Mouse (Mus musculus) limb, embryonic 12.5 days (tissue): Measurements from ENCODE around the gene Pmpcb. TPM values are rescaled to one million over a fixed set of nuclear protein-coding genes. Genes with fewer than 3 reads are reported as not detected.

Source experiments
- ATAC-seq: fragments of 200-750 bp; cut with Nextera tagmentation; 2 replicates; pipeline ENCODE4 v1.8.0; 2017; ENCODE audit warnings: low read depth, moderate TSS enrichment; ENCODE audit not compliant: insufficient number of reproducible peaks, insufficient read depth, low FRiP score, low TSS enrichment
- H3K27ac ChIP-seq: fragments of 300-500 bp; sonication (generic); 2 replicates; pipeline ENCODE4 v1.5.1; 2016; ENCODE audit warnings: mild to moderate bottlenecking, moderate library complexity
- H3K27me3 ChIP-seq: fragments of 300-500 bp; sonication (generic); 2 replicates; pipeline ENCODE4 v1.6.1; 2016; ENCODE audit warnings: mild to moderate bottlenecking, moderate library complexity
- H3K36me3 ChIP-seq: fragments of 300-500 bp; sonication (generic); 2 replicates; pipeline ENCODE4 v1.6.1; 2016; ENCODE audit warnings: mild to moderate bottlenecking, moderate library complexity
- H3K4me1 ChIP-seq: fragments of 300-500 bp; sonication (generic); replicated peaks from 2 replicates; pipeline ENCODE4 v1.6.1; 2016
- H3K4me2 ChIP-seq: fragments of 300-500 bp; sonication (generic); 2 replicates; pipeline ENCODE4 v1.6.1; 2016; ENCODE audit warnings: mild to moderate bottlenecking, moderate library complexity
- H3K4me3 ChIP-seq: fragments of 300-500 bp; sonication (generic); replicated peaks from 2 replicates; pipeline ENCODE4 v1.5.1; 2016; ENCODE audit warnings: mild to moderate bottlenecking
- H3K9ac ChIP-seq: fragments of 300-500 bp; sonication (generic); replicated peaks from 2 replicates; pipeline ENCODE4 v1.6.1; 2016; ENCODE audit warnings: mild to moderate bottlenecking, moderate library complexity
- H3K9me3 ChIP-seq: fragments of 300-500 bp; sonication (generic); 2 replicates; pipeline ENCODE4 v1.6.1; 2016; ENCODE audit warnings: mild to moderate bottlenecking, moderate library complexity
- WGBS: fragments of 180-500 bp; shearing (Covaris S2); methylation state at CpG from one replicate; pipeline ENCODE4 v1.1.7; 2016; 5-methylcytosine and 5-hydroxymethylcytosine counted together
- polyA plus RNA-seq: library from polyadenylated mRNA; unstranded; fragments of >200 nt; fragmentation: Nextera tagmentation; extraction: Ambion mirVana; gene quantifications from 2 replicates; pipeline ENCODE4 v1.2.1, GENCODE M21; 2016

Gene Pmpcb
- polyA plus RNA-seq, 1 experiment from 2014 or later = 91.8 TPM

- H3K4me1 ChIP-seq = no peaks in the 10 kb centered on the region
- H3K4me3 ChIP-seq = no peak overlapping the region
- 92% methylated on average over 6 of the region's 6 CpGs for WGBS
- no peaks in the 10 kb centered on the region for H3K9me3 ChIP-seq
- no peak overlapping the region for H3K4me2 ChIP-seq
- ATAC-seq = no peak
- H3K36me3 ChIP-seq = peaks cover 67% of the 10 kb centered on the region
- H3K9ac ChIP-seq = no peak overlapping the region
- H3K27me3 ChIP-seq = no peaks in the 10 kb centered on the region
- no peak overlapping the region for H3K27ac ChIP-seq
Measured at GRCm38 (mm10) chr5:21776491-21776890, 39.5 kb downstream of the Pmpcb start.

- Histone ChIP-seq H3K4me3 (peak overlapping the region; percentile 81), H3K4me2 (peak overlapping the region; percentile 74), H3K27ac (peak overlapping the region; percentile 68), H3K36me3 (peaks cover 43% of the 10 kb centered on the region), H3K9ac (peak overlapping the region; percentile 77), H3K9me3 (no peaks in the 10 kb centered on the region), H3K4me1 (peaks cover 25% of the 10 kb centered on the region), H3K27me3 (no peaks in the 10 kb centered on the region)
- 1% methylated on average over 51 of the region's 51 CpGs for WGBS
- ATAC-seq = peak; percentile 54
Measured at GRCm38 (mm10) chr5:21784161-21785052, 47.5 kb downstream of the Pmpcb start.

- Histone ChIP-seq H3K9me3 (no peaks in the 10 kb centered on the region), H3K27me3 (no peaks in the 10 kb centered on the region), H3K27ac (peak within 1 kb of the TSS; percentile 83), H3K4me2 (peak within 1 kb of the TSS; percentile 74), H3K4me3 (peak within 1 kb of the TSS; percentile 88), H3K4me1 (peaks cover 25% of the 10 kb centered on the region), H3K36me3 (peaks cover 42% of the 10 kb centered on the region), H3K9ac (peak within 1 kb of the TSS; percentile 88)
- ATAC-seq = peak; percentile 94
- WGBS = under 1% methylated on average over 37 of the region's 37 CpGs
Measured at GRCm38 (mm10) chr5:21785053-21785452, 48.1 kb downstream of the Pmpcb start, which contains the start of the genes Dnajc2 and Psmc2. Dnajc2 (minus strand) TSS chr5:21785251. Psmc2 (plus strand) TSS chr5:21785283.

- no peak for ATAC-seq
- Histone ChIP-seq H3K9me3 (no peaks in the 10 kb centered on the region), H3K27ac (no peak overlapping the region), H3K36me3 (peaks cover 34% of the 10 kb centered on the region), H3K4me1 (peaks cover 25% of the 10 kb centered on the region), H3K27me3 (no peaks in the 10 kb centered on the region), H3K4me2 (peak overlapping the region; percentile 65), H3K4me3 (peak overlapping the region; percentile 88; the same call in 1 of the 2 replicates), H3K9ac (peak overlapping the region; percentile 88; the same call in 1 of the 2 replicates)
- WGBS = 82% methylated on average over 7 of the region's 7 CpGs
Measured at GRCm38 (mm10) chr5:21785776-21786175, 48.8 kb downstream of the Pmpcb start.

- peak overlapping the region; percentile 88 for H3K9ac ChIP-seq
- H3K4me3 ChIP-seq = peak overlapping the region; percentile 88
- H3K27me3 ChIP-seq = no peaks in the 10 kb centered on the region
- WGBS = 2% methylated on average over 51 of the region's 51 CpGs
- H3K4me1 ChIP-seq = peaks cover 25% of the 10 kb centered on the region
- ATAC-seq = peak; percentile 75; the same call in 1 of the 2 replicates
- no peaks in the 10 kb centered on the region for H3K9me3 ChIP-seq
- H3K36me3 ChIP-seq = peaks cover 32% of the 10 kb centered on the region
- H3K27ac ChIP-seq = peak overlapping the region; percentile 83
- H3K4me2 ChIP-seq = peak overlapping the region; percentile 65
Measured at GRCm38 (mm10) chr5:21786258-21787185, 49.6 kb downstream of the Pmpcb start.

- WGBS = 38% methylated on average over 11 of the region's 11 CpGs
- H3K27ac ChIP-seq = no peak overlapping the region
Measured at GRCm38 (mm10) chr5:21787186-21788105, 50.5 kb downstream of the Pmpcb start.

GRCm38 (mm10) chr5:21789061-21789460, 52.1 kb downstream of the Pmpcb start:
- Histone ChIP-seq H3K9me3 (no peaks in the 10 kb centered on the region), H3K4me3 (no peak overlapping the region), H3K27ac (no peak overlapping the region), H3K36me3 (peaks cover 24% of the 10 kb centered on the region), H3K9ac (no peak overlapping the region), H3K27me3 (no peaks in the 10 kb centered on the region), H3K4me2 (no peak overlapping the region), H3K4me1 (peaks cover 25% of the 10 kb centered on the region)
- WGBS = 51% methylated on average over 5 of the region's 5 CpGs
- ATAC-seq = no peak

More at GRCm38 (mm10) chr5:21787186-21788105, 50.5 kb downstream of the Pmpcb start:
- Histone ChIP-seq H3K27me3 (no peaks in the 10 kb centered on the region), H3K4me3 (peak overlapping the region; percentile 88), H3K9ac (peak overlapping the region; percentile 88), H3K4me2 (peak overlapping the region; percentile 65), H3K4me1 (peaks cover 25% of the 10 kb centered on the region), H3K9me3 (no peaks in the 10 kb centered on the region), H3K36me3 (peaks cover 31% of the 10 kb centered on the region)
- no peak for ATAC-seq

- Histone ChIP-seq H3K4me1 (peaks cover 20% of the 10 kb centered on the region), H3K27me3 (no peaks in the 10 kb centered on the region), H3K9me3 (no peaks in the 10 kb centered on the region), H3K27ac (no peak overlapping the region), H3K9ac (no peak overlapping the region), H3K4me3 (no peak overlapping the region), H3K36me3 (peaks cover 44% of the 10 kb centered on the region), H3K4me2 (no peak overlapping the region)
- no peak for ATAC-seq
Measured at GRCm38 (mm10) chr5:21792166-21792565, 55.2 kb downstream of the Pmpcb start.

GRCm38 (mm10) chr5:21802907-21803306, 66.0 kb downstream of the Pmpcb start:
- Histone ChIP-seq H3K9me3 (no peaks in the 10 kb centered on the region), H3K27me3 (no peaks in the 10 kb centered on the region), H3K36me3 (peaks cover 60% of the 10 kb centered on the region), H3K4me1 (no peaks in the 10 kb centered on the region), H3K9ac (no peak overlapping the region), H3K4me2 (no peak overlapping the region), H3K27ac (no peak overlapping the region), H3K4me3 (no peak overlapping the region)
- ATAC-seq = no peak
- 90% methylated on average over 9 of the region's 9 CpGs for WGBS

GRCm38 (mm10) chr5:21803691-21804188, 66.8 kb downstream of the Pmpcb start:
- Histone ChIP-seq H3K4me1 (no peaks in the 10 kb centered on the region), H3K4me3 (no peak overlapping the region), H3K27ac (no peak overlapping the region), H3K4me2 (no peak overlapping the region), H3K9me3 (no peaks in the 10 kb centered on the region), H3K27me3 (no peaks in the 10 kb centered on the region), H3K9ac (no peak overlapping the region), H3K36me3 (peaks cover 53% of the 10 kb centered on the region)
- 95% methylated on average over 12 of the region's 12 CpGs for WGBS
- ATAC-seq = no peak
